Mouse (Mus musculus) bone marrow macrophage, adult 2 months (primary cell): ENCODE results near the gene Eif3d. TPM values are rescaled to one million over a fixed set of nuclear protein-coding genes. Genes with fewer than 3 reads are reported as not detected.

Source experiments
- H3K27ac ChIP-seq: 2 replicates; pipeline ENCODE4 v1.5.1; 2012; ENCODE audit warnings: low read depth, low read length; ENCODE audit not compliant: insufficient read depth
- H3K4me1 ChIP-seq: 2 replicates; pipeline ENCODE4 v1.6.1; 2012; ENCODE audit warnings: low read length; ENCODE audit not compliant: control insufficient read depth, insufficient read depth
- H3K4me3 ChIP-seq: 2 replicates; pipeline ENCODE4 v1.5.1; 2012; ENCODE audit warnings: mild to moderate bottlenecking, low read length, moderate library complexity; ENCODE audit not compliant: insufficient read depth
- CTCF ChIP-seq: IDR thresholded peaks from 2 replicates; pipeline ENCODE4 v1.5.1; 2012; ENCODE audit warnings: low read depth, mild to moderate bottlenecking, low read length, moderate library complexity
- POLR2A ChIP-seq: IDR thresholded peaks from 2 replicates; pipeline ENCODE4 v1.6.1; 2012; ENCODE audit warnings: mild to moderate bottlenecking, low read depth, low read length, borderline replicate concordance
- polyA plus RNA-seq: library from polyadenylated mRNA; stranded (reverse); fragments of >200 nt; gene quantifications from 2 replicates; pipeline ENCODE4 v1.2.4, GENCODE M21; 2012; ENCODE audit not compliant: missing spikeins, insufficient read depth, insufficient read length

The Eif3d gene
- polyA plus RNA-seq, 1 experiment = 87.7 TPM

DNA sequence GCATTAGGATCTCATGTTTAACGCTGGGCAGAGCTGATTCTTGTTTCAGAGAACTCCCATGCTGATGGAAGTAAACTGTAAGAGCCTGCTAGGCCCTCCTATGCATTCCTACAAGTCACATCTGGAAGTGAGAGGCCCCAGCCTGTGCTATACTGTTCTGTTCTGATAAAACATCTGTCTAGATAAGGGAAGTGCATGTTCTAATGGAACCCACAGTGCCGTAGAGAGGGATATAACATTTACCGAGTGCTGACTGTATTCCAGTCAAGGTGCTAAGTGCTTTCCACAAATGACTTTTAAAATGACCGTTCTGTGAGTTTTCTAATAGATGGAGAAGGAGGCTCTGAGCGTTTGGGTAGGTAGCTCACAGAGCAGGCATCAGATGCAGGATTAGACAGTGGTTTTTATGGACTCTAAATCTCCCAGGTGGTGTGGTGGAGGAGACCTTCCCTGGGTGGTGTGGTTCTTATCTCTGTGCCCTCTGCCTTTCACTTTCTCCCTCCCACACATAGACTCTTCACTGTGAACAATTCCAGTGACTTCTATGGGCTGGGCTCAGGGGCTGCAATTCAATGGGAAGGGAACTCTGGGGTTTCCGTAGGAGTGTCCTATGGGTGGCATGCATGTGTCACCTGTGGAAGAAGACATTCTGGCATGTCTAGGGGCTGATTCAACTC is 3.7 kb upstream of the Eif3d start:
- no peak for TF ChIP-seq CTCF
- no peak for TF ChIP-seq POLR2A
- H3K4me3 ChIP-seq = no peak overlapping the region
- no peak overlapping the region for H3K27ac ChIP-seq
- H3K4me1 ChIP-seq = peaks cover 8% of the 10 kb centered on the region

DNA sequence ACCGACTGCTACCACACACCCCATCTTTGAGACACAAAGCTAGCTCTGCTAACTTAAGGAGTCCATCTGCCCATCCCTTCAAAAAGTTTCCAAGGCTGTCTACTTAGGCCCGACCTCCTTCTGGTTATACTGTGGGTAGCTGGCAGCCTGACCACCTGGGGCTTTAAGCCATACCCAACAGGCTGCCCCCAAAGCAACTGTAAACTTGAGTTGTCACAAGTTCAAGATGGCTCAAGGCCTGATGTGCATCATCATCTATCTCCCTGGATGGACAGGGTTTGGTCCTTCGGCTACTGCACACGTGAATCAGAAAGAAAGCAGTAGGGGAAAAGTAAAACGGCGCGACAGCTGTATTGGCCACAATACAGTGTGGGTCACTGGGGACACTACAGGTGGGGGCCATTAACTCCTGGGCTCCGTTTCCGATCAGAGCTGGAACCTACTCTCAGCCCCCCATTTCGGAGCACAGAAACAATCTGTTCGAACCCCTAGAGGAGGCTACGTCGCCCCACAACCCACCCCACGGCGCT is 608 bp downstream of the Eif3d start:
- Histone ChIP-seq H3K4me1 (peaks cover 15% of the 10 kb centered on the region), H3K27ac (peak overlapping the region; percentile 99), H3K4me3 (peak overlapping the region; percentile 92)
- no peak for TF ChIP-seq POLR2A
- no peak for TF ChIP-seq CTCF

DNA sequence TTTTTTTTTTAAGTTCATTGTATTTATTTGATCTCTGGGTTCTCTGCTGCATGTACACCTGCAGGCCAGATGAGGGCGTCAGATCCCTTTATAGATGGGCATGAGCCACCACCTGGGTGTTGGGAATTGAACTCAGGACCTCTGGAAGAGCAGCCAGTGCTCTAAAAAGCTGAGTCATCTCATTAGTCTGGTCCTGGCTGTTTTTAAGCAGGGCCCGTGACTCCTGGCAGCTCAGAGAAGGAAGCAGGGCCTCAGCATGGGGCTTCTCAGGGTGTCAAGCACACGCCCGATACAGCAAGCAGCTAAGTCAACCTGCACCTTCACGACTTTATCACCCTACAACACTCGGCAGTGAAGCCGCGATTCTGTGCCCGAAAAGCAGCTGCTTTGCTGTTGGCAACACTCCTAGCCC is 5.5 kb downstream of the Eif3d start:
- H3K27ac ChIP-seq = no peak overlapping the region

DNA sequence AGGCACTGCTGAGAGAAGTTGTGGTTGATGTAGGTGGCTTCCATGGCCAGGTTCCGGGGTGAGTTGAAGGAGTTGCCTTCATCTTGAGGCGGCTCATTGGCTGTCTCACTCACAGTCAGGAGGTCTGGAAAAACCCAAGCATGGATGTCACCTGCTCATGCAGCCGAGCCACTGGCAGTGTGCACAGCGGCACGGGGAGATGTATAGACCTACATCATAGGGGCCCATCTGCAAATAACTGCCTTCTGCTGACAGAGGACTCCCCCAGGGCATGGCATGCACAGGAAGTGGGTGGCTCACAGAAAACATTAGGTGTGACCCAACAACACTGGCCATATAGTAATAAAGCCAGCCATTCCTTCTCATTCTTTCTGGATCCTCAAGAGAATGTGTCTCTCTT is 8.2 kb downstream of the Eif3d start:
- Histone ChIP-seq H3K4me3 (no peak overlapping the region), H3K27ac (no peak overlapping the region), H3K4me1 (peaks cover under 1% of the 10 kb centered on the region; the same call in 1 of the 2 replicates)
- TF ChIP-seq CTCF (no peak), POLR2A (no peak)

More for the DNA sequence above, 5.5 kb downstream of the Eif3d start:
- no peak overlapping the region for H3K4me3 ChIP-seq
- H3K4me1 ChIP-seq = peaks cover 8% of the 10 kb centered on the region
- TF ChIP-seq CTCF (no peak), POLR2A (no peak)

DNA sequence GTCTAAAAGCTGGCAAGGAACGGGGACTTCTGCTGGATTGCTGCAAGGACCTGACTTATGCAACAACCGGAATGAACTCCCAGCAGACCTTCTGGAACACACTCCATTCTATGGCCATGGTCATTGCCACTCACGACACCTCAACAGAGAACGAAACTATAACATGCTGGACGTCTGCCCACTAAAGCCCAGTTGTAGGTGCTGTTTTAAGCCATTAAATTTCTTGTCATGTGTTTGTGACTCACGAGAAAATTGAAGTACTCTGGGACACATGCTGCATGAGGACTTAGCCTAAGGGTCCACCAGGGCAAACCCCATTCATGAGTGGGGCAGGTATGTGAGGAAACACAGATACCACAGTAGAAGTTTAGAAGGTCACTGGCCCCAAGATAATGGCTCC is 9.9 kb downstream of the Eif3d start:
- peaks cover 12% of the 10 kb centered on the region for H3K4me1 ChIP-seq
- TF ChIP-seq POLR2A = no peak
- no peak for TF ChIP-seq CTCF
- H3K4me3 ChIP-seq = no peak overlapping the region
- no peak overlapping the region for H3K27ac ChIP-seq

DNA sequence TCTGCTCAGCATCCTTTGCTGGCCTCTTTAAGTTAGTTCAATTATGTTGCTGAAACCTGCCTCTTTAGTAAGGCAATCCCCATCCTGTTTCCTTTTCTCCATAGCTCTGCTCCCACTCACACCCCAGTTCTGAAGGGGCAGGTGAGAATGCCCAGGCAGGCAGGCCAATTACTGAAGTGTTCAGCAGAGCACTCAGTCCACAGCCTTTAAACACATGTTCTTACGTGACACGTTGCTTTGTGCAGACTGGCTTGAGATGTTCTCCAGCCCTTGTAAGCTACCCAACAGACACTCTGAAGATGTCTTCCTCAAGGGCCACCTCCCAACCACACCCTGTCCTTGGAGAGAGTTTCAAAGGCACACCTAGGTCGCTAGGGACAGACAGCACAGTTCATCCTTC is 12.5 kb downstream of the Eif3d start:
- Histone ChIP-seq H3K4me3 (no peak overlapping the region), H3K27ac (no peak overlapping the region), H3K4me1 (peaks cover 14% of the 10 kb centered on the region)
- TF ChIP-seq CTCF = no peak

DNA sequence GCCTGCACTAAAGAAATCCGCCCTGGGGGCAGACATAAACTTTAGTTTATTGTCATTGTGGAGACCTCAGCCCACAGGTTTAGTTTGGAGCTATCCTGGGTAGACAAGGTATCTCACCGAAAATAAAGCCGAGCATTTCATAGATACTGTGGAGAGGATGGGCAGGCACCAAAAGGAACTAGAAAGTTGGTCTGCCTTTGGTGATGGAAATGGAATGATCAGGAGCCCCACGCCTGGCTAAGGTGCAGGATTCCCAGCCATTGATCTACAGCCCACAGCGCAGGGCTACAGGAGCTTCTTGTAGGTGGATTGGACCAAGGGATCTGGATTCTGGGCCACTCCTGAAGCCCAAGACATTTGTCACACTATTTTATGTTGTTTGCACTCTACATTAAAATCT is 13.0 kb downstream of the Eif3d start:
- H3K4me3 ChIP-seq = no peak overlapping the region
- peaks cover 14% of the 10 kb centered on the region for H3K4me1 ChIP-seq
- H3K27ac ChIP-seq = no peak overlapping the region
- no peak for TF ChIP-seq POLR2A

DNA sequence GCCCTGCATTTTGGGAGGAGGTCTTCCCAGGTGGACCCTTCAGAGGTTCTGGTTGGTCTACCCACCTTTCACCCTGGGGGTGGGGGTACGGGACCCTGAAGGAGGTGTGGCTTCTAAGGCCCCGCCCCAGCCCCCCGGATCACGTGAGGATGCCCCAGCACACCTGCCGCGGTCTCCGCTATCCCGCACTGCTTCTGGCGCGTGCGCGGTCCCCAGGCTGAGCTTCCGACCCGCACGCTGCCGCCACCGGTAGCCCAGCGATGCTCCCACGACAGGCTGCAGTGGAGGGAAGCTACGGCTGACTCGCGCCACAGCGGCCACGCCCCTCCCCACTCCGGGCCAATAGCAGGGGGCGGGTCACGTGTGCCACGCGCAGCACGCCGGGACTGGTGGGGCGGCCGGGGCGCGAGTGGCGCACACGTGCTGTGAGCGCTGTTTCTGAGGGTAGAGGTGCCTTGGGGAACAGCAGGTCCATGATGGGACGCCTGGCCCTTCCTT is 14.2 kb downstream of the Eif3d start, which contains the start of gene Foxred2:
Foxred2 (minus strand) TSS at position 319 of the 498 bp plus-strand sequence.
- Histone ChIP-seq H3K27ac (no peak within 1 kb of the TSS), H3K4me3 (peak within 1 kb of the TSS; percentile 66), H3K4me1 (peaks cover 14% of the 10 kb centered on the region)
- 0 out of 2 replicates have a peak, but pooled peaks have one; percentile 4 for TF ChIP-seq CTCF
- TF ChIP-seq POLR2A = no peak

DNA sequence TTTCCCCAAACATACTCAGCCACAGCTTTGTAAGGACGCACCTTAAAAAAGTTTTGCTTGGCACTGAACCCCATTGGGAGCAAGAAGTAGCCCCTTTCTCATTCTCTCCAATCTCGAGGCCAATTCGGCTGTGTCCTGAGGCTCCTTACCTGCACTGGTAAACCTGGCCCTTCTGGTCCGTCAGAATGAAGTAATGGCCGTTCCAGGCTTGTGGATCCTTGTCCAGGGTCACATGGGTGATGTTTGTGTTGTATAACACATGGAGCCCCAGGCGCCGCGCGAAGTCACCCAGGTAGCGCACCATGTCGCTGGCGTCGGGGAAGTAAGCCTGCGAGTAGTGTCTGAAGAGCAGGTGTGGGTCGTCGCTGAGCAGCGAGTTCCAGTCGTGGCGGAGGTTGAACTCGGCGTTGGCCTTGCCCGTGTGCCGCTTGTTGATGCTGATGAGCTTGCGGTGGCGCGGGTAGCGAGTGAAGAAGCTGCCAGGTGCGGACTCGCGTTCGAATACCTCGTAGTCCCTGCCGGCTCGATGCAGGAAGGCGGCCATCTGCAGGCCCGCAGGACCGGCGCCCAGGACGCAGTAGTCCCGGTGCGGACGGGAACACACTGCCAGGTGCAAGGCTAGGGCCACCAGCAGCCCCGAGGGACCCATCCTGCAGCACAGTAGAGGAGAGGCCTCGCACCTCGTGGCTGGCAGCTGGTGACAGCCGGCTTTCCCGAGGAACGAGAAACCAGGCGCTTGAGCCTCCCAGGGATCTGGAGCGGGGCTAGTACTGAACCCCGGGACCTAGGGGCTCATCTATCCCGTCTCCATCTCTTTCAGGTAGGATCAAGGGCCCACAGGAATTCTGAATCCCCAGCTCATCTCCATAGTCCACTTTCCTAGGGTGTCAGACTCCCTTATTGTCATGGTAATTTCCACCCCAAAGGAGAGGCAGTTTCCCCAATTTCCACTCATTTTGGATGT is 14.9 kb downstream of the Eif3d start:
- 0 out of 2 replicates have a peak, but pooled peaks have one; percentile 7 for TF ChIP-seq CTCF
- TF ChIP-seq POLR2A = no peak
- peaks cover 14% of the 10 kb centered on the region for H3K4me1 ChIP-seq
- peak overlapping the region; percentile 66 for H3K4me3 ChIP-seq
- H3K27ac ChIP-seq = no peak overlapping the region

DNA sequence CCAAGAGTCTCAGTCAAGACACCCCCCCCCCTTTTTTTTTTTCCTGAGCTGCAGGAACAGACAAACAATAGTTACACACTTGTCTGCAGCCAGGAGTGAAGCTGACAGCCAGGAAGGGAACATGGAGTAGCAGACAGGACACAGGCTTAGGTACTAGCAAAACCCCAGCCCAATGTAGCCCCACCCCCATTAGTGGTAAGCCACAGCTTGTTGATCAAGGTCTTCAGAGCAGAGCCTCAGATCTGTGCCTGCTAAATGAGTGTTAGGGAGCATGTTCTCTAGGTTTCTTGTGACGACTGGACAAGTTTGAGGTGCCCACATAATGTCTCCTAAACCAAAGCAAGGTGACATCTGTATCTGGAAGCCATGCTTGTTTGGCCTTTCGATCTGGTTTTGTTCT is 16.3 kb downstream of the Eif3d start:
- TF ChIP-seq CTCF = no peak
- TF ChIP-seq POLR2A = no peak
- H3K4me1 ChIP-seq = peaks cover 14% of the 10 kb centered on the region
- no peak overlapping the region for H3K27ac ChIP-seq
- H3K4me3 ChIP-seq = no peak overlapping the region
